Mouse (Mus musculus) forebrain, embryonic 11.5 days (tissue): ENCODE measurements around the gene Xpot. TPM values are rescaled to one million over a fixed set of nuclear protein-coding genes. Genes with fewer than 3 reads are reported as not detected.

Source experiments
- ATAC-seq: fragments of 200-750 bp; cut with Nextera tagmentation; replicated peaks from 2 replicates; pipeline ENCODE4 v1.8.0; 2017; ENCODE audit warnings: moderate TSS enrichment; ENCODE audit not compliant: low FRiP score
- DNase-seq: peaks from one replicate; pipeline ENCODE4 v3.0.0-alpha.2; 2017; ENCODE audit warnings: low spot score
- H3K27ac ChIP-seq: fragments of 300-500 bp; sonication (generic); 2 replicates; pipeline ENCODE4 v1.5.1; 2014; ENCODE audit warnings: low read depth, low read length
- H3K27me3 ChIP-seq: fragments of 300-500 bp; sonication (generic); 2 replicates; pipeline ENCODE4 v1.6.1; 2014; ENCODE audit warnings: mild to moderate bottlenecking, low read length, mixed read lengths; ENCODE audit not compliant: control insufficient read depth, insufficient read depth
- H3K36me3 ChIP-seq: fragments of 300-500 bp; sonication (generic); 2 replicates; pipeline ENCODE4 v1.6.1; 2014; ENCODE audit warnings: mild to moderate bottlenecking, low read length, moderate library complexity, mixed read lengths; ENCODE audit not compliant: control insufficient read depth, insufficient read depth
- H3K4me1 ChIP-seq: fragments of 300-500 bp; sonication (generic); replicated peaks from 2 replicates; pipeline ENCODE4 v1.6.1; 2014; ENCODE audit warnings: low read length, mixed read lengths; ENCODE audit not compliant: control insufficient read depth, insufficient read depth
- H3K4me2 ChIP-seq: fragments of 300-500 bp; sonication (generic); 2 replicates; pipeline ENCODE4 v1.6.1; 2014; ENCODE audit warnings: low read depth, mild to moderate bottlenecking, low read length, moderate library complexity, mixed read lengths; ENCODE audit not compliant: severe bottlenecking
- H3K4me3 ChIP-seq: fragments of 300-500 bp; sonication (generic); 2 replicates; pipeline ENCODE4 v1.5.1; 2014; ENCODE audit warnings: low read depth, low read length
- H3K9ac ChIP-seq: fragments of 300-500 bp; sonication (generic); 2 replicates; pipeline ENCODE4 v1.6.1; 2014; ENCODE audit warnings: low read length
- H3K9me3 ChIP-seq: fragments of 300-500 bp; sonication (generic); 2 replicates; pipeline ENCODE4 v1.6.1; 2016; ENCODE audit warnings: low read length, mixed read lengths; ENCODE audit not compliant: control insufficient read depth
- WGBS: fragments of 180-500 bp; shearing (Covaris S2); extraction: QIAGEN DNeasy Blood & Tissue Kit; methylation state at CpG from one replicate; pipeline ENCODE4 v1.1.7; 2014; 5-methylcytosine and 5-hydroxymethylcytosine counted together
- polyA plus RNA-seq: library from polyadenylated mRNA; unstranded; fragments of >200 nt; fragmentation: Nextera tagmentation; extraction: Ambion mirVana; gene quantifications from 2 replicates; pipeline ENCODE4 v1.2.1, GENCODE M21; 2014

The Xpot gene
- polyA plus RNA-seq, 1 experiment from 2014 or later = 72.1 TPM

DNA sequence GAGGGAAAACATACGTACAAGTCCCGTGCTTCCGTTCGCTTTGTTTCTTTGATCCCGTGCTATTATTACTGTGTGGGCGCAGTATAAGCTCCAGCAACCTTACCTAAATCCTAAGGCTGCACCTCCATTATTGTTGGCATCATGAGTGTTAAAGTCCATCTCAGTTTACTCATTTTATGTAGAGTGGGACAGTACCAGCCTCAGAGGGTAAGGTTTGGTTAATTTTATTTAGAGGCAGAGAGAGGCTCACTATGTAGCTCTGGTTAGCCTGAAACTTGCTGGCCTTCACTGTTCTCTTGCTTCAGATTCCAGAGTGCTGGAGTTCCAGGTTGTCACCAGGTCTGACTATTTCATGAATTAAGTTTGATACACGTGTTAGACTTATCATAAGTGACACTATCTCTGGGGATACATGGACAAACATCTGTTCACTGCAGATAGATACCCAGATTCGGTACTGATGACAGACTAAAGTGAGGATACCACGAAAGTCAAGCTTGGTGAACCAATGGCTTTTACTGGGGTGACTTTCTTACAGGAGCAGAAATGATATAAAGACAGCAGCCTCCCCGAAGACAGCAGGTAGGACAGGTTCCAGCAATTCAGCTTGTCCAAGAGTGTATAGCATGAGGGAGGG lies 1.2 kb upstream of the Xpot start:
- H3K4me3 ChIP-seq = no peak overlapping the region
- 88% methylated on average over 10 of the region's 10 CpGs for WGBS
- no peaks in the 10 kb centered on the region for H3K9me3 ChIP-seq
- no peaks in the 10 kb centered on the region; the same call in 1 of the 2 replicates for H3K36me3 ChIP-seq
- H3K4me2 ChIP-seq = no peak overlapping the region
- ATAC-seq = no peak
- no peaks in the 10 kb centered on the region for H3K27me3 ChIP-seq
- no peak for DNase-seq
- H3K9ac ChIP-seq = no peak overlapping the region
- no peak overlapping the region for H3K27ac ChIP-seq
- H3K4me1 ChIP-seq = peaks cover 3% of the 10 kb centered on the region; the same call in 1 of the 2 replicates

GRCm38 (mm10) chr10:121625407-121626185 lies 536 bp downstream of the Xpot start:
- peaks cover 4% of the 10 kb centered on the region for H3K36me3 ChIP-seq
- no peaks in the 10 kb centered on the region for H3K27me3 ChIP-seq
- H3K27ac ChIP-seq = peak overlapping the region; percentile 86
- under 1% methylated on average over 41 of the region's 41 CpGs for WGBS
- H3K4me2 ChIP-seq = peak overlapping the region; percentile 56
- peak overlapping the region; percentile 76 for H3K4me3 ChIP-seq
- peaks cover 3% of the 10 kb centered on the region; the same call in 1 of the 2 replicates for H3K4me1 ChIP-seq
- DNase-seq = no peak
- H3K9me3 ChIP-seq = no peaks in the 10 kb centered on the region
- ATAC-seq = no peak
- peak overlapping the region; percentile 87 for H3K9ac ChIP-seq

DNA sequence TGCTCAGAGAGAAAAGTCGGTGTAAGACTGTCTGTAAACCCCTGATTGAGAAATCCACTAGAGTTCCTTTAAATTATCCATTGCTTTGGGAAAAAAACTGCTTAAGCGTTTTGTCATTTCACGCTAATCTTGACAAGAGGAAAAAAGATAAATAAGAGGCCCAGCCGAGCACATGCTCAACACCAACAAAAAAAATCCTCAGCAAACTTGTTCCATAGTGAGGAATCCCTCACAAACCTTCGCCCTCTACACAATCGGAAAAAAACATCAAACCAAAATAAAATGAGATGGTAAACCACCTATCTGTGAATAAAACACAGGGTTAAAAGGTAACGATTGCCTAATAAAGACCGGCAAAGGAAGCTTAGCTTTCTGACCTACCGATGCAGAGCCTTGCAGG lies 1.1 kb downstream of the Xpot start:
- H3K4me3 ChIP-seq = peak overlapping the region; percentile 76
- WGBS = 26% methylated on average over 9 of the region's 9 CpGs
- no peak overlapping the region for H3K27ac ChIP-seq
- peaks cover 3% of the 10 kb centered on the region; the same call in 1 of the 2 replicates for H3K4me1 ChIP-seq
- peak overlapping the region; percentile 56 for H3K4me2 ChIP-seq
- H3K9me3 ChIP-seq = no peaks in the 10 kb centered on the region
- H3K9ac ChIP-seq = peak overlapping the region; percentile 87; the same call in 1 of the 2 replicates
- no peaks in the 10 kb centered on the region for H3K27me3 ChIP-seq
- no peak for DNase-seq
- no peak for ATAC-seq
- peaks cover 4% of the 10 kb centered on the region for H3K36me3 ChIP-seq

GRCm38 (mm10) chr10:121623670-121624069 lies 2.5 kb downstream of the Xpot start:
- H3K27ac ChIP-seq = no peak overlapping the region
- DNase-seq (no peak), ATAC-seq (no peak)
- 89% methylated on average over 7 of the region's 7 CpGs for WGBS
- no peaks in the 10 kb centered on the region for H3K27me3 ChIP-seq
- H3K9ac ChIP-seq = no peak overlapping the region
- H3K9me3 ChIP-seq = no peaks in the 10 kb centered on the region
- H3K4me1 ChIP-seq = peaks cover 3% of the 10 kb centered on the region; the same call in 1 of the 2 replicates
- H3K4me3 ChIP-seq = no peak overlapping the region
- peaks cover 4% of the 10 kb centered on the region for H3K36me3 ChIP-seq
- H3K4me2 ChIP-seq = no peak overlapping the region

- no peak for ATAC-seq
- 93% methylated on average over 6 of the region's 6 CpGs for WGBS
- no peak for DNase-seq
Measured at GRCm38 (mm10) chr10:121622431-121622830, 3.7 kb downstream of the Xpot start.

DNA sequence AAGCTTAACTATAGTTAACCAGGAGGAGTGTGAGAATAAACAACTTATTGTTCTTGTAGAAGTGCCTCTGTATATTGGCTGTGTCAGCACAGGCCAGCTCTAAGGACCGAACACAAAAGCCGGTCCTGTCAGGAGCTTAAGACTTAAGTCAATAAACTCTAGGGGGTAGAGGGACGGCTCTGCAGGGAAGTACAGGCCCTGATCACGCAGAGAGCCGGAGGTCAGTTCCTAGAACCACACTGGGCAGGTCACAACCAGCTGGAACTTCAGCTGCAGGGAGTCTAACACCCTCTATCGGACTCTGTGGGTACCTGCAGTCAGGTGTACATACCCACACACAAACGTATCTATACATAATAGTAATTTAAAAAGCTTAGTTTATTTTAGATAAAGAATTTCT lies 10.2 kb downstream of the Xpot start:
- Histone ChIP-seq H3K4me2 (no peak overlapping the region), H3K4me1 (no peaks in the 10 kb centered on the region), H3K9me3 (no peaks in the 10 kb centered on the region), H3K27me3 (no peaks in the 10 kb centered on the region), H3K4me3 (no peak overlapping the region), H3K27ac (no peak overlapping the region), H3K36me3 (peaks cover 9% of the 10 kb centered on the region; the same call in 1 of the 2 replicates), H3K9ac (no peak overlapping the region)
- ATAC-seq (no peak), DNase-seq (no peak)
- 44% methylated on average over 7 of the region's 7 CpGs for WGBS

More at GRCm38 (mm10) chr10:121622431-121622830, 3.7 kb downstream of the Xpot start:
- Histone ChIP-seq H3K4me2 (no peak overlapping the region), H3K9ac (no peak overlapping the region), H3K4me3 (no peak overlapping the region), H3K36me3 (peaks cover 4% of the 10 kb centered on the region), H3K27me3 (no peaks in the 10 kb centered on the region), H3K9me3 (no peaks in the 10 kb centered on the region), H3K27ac (no peak overlapping the region), H3K4me1 (peaks cover 3% of the 10 kb centered on the region; the same call in 1 of the 2 replicates)

GRCm38 (mm10) chr10:121615146-121615870 lies 10.8 kb downstream of the Xpot start:
- Histone ChIP-seq H3K36me3 (peaks cover 9% of the 10 kb centered on the region; the same call in 1 of the 2 replicates), H3K9me3 (no peaks in the 10 kb centered on the region), H3K27ac (no peak overlapping the region), H3K4me2 (no peak overlapping the region), H3K9ac (no peak overlapping the region), H3K4me1 (no peaks in the 10 kb centered on the region), H3K4me3 (no peak overlapping the region), H3K27me3 (no peaks in the 10 kb centered on the region)
- ATAC-seq (no peak), DNase-seq (no peak)
- 95% methylated on average over 13 of the region's 13 CpGs for WGBS

DNA sequence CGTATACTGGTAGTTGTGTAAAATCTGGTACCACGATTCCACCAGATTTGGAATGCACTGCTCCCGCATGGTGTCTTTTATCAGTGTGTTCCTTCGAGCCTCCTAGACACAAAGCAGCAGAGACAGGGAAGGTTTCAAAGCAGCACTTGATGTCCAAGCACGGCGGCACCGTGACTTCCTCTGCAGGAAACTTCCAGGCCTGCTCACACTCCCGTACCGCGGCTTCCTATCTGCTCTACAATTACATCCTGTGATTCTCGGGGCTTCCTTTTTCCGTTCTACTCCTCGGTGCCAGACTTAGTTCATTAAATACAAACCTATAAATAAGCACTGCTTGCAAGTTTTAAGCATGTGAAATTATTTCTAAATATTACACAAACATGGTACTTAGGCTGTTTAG lies 12.6 kb downstream of the Xpot start:
- DNase-seq = no peak
- Histone ChIP-seq H3K27me3 (no peaks in the 10 kb centered on the region), H3K4me1 (no peaks in the 10 kb centered on the region), H3K27ac (no peak overlapping the region), H3K4me2 (no peak overlapping the region), H3K9ac (no peak overlapping the region), H3K4me3 (no peak overlapping the region), H3K36me3 (peaks cover 11% of the 10 kb centered on the region; the same call in 1 of the 2 replicates), H3K9me3 (no peaks in the 10 kb centered on the region)
- no peak for ATAC-seq
- 98% methylated on average over 13 of the region's 13 CpGs for WGBS
